Mouse (Mus musculus) CD4-positive, CD25-positive, alpha-beta regulatory T cell, adult 2 months (primary cell): ENCODE measurements around the gene Zfp369.
"Not testable (repeated sequence)": the region's sequence is repeated elsewhere in the genome, so short reads cannot be mapped to it uniquely, and the experiment has no call there.

Source experiments
- DNase-seq: peaks from one replicate; pipeline ENCODE4 v3.0.0-alpha.2; 2012; ENCODE audit warnings: low read depth, low spot score

Gene Zfp369

DNA sequence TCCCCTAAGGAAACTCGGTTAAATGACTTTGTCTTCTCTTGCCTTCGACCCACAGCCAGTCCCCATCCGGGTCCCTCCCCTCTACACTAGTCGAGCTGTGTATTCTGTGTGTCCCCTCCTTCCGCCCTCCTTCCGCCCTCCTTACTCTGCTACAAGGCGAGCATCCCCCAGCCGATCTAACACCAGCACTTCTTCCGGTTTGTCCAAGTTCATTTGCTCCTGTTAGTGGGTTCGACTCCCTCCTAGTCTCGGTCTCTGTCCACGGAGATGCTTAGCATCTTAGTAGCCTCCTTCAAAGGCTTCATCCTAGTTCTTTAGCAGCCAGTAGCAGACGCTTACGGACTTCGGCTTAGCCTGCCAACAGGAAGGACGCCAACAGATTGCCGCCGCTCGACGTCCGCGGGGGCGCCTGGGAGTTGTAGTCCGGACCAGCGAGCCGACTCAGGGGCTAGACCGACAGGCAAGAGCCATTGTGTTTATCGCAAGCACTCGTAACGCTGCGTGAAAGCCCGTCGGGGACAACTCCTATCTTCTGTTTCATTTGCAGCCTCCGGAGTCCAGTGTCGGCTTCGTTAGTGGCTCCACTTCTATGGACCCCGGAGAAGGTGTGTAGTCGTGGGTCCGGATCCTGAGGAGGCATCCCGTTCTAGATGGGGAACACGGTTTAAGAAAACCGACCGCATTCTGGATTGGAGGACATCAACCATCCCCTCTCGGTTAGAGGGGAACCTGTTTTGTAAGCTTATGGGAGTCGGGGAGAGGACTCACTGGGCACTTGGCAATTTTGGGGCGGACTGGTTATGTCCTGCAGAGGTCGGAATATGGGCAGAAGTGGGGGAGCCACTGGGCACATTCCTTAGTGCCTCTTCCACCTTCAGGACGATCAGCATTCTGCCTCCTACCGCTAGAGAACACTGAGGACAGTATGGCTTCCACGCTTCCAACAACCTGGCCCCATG, at the start of gene Zfp369:
TSS of gene Zfp369 (plus strand) at position 432 of the 959 bp plus-strand sequence.
- DNase-seq = peak; percentile 95

DNA sequence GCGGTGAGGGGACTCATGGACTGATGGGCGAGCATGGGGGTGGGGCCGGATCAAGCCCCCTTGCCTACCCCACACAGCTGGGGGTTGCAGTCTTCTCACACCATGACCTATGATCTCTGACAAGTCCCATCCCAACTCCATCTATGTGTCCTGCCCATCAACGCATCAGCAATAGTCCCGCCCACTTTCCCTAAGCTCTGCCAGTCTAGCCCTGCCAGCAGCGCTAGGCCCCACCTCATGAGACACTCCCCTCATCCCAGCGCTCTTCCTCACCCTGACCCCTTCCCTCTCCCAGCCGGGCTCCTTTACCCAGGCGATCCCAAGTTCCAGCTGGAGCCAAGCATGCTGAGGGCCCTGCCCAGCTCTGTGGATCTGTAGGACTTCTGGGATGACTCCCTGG, 41.4 kb upstream of the Zfp369 start:
- DNase-seq = no peak

DNA sequence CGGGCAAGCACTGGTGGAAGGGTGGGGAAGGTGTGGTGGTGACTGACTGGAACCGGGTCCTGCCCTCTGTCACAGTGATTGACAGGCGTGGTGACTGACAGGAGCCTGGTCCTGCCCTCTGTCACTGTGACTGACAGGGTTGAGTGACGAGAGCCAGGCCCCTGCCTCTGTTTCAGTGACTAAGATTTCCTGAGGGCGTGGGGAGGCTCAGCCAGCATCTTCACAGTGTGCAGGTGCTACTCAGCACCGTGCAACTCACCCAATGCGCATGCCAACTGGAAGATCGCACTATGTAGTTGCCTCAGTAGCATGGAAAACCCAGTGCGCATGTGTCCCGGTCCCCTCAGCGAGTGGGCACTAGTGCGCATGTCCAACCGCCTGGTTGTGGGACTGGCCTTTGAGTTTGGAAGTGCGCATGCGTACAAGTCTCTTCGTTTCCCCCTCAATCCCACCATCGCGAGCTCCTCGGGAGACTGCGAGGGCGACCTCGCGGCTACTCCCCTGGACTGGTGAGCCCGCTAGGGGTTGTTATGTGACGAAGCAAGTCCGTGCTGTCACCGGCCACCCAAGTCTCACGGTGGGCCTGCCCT, 38.0 kb upstream of the Zfp369 start:
- DNase-seq = peak; percentile 99

DNA sequence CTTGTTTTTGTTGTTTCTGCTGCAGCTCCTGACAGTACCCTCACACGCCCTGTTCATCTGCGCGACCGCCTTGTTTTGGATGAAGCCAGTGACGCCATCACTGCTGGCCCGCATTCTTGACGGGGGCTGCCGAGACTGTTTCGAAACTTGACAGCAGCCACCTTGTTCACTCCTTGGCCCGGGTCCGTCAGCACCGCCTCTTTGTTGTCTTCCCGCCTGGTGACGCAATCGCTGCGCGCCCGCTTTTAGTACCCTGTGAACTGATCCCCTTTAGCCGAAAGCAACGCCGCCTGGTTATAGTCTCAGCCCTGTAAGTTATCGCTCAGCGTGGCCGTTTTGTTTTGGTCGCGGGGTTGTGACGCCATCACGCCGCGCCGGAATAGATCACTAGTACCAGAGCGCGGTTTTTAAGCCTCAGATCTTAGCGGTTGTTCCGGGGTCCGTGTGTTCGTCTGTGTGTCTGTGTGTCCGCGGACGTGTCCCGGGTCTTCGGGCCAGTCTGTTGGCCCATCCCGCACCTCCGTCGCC, 37.5 kb upstream of the Zfp369 start:
- peak; percentile 94 for DNase-seq

DNA sequence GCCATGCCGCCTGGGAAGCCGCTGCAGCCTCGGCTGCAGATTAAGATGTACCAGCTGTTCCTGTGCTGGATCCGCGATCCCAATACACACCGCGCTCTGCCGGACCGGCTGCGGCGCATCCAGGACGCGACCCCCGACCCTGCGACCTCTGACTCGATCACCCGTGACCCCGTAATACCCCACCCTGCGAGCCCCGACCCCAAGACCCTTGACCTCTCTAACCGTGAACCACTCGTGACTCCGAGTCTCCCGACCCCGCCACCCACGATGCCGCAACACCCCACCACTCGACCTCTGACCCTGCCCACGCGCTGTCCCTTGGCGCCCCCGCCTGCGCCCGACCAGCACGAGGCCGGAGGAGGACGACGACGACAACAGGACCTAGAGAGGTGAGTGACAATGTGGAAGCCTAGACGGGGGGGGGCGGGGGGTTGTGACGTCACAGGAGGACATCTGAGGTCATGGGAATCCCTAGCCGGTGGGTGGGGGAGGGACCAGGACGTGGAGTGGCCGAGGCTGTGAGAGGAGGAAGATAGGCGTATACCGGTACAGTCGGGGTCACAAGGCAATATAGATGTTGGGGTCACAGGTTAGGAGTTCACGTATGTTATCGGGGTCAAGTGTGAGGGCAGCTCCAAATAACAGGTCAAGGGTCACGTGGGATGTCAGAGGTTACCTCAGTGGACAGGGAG, 36.8 kb upstream of the Zfp369 start:
- DNase-seq = peak; percentile 75

DNA sequence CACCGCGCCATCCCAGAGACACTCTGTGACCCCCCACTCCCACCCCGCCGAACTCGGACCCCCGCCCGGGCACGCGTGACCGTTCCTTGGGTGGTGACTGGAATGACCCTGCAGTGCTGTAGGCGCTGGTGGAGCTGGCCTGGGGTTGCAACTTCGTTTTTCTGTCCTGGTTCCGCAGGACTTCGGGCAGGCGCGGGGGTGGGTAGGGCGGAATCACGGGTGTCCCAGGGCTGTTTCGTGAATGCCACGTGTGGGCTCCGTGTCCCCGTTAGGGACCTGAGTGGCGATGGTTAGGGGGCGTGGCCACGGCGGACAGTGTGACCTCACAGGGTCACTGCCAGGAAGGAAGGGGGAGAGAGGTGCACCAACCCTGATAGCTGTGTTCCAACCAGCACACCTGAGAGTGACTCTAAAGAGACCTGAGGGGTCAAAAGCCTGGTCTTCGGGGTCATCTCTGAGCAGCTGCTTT, 36.3 kb upstream of the Zfp369 start:
- peak; percentile 31 for DNase-seq

DNA sequence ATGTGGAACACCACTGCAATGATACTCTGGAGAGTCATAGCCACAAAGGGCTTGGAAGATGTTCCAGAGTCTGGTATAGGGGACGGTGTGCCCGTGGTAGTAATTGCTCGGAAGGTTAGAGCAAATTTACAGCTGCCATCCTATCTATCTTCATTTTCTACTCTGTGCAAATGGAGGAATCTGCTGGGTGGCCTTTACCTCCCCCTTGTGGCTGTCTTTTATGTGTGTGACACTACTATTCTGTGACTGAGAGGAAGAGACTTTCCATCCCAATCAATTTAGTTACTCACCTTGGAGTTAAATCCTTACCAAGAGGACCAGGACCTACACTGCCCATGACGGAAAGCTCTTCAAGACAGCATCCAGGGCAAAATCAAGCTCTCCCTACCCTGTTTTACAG, 35.3 kb upstream of the Zfp369 start:
- DNase-seq = peak; percentile 68

DNA sequence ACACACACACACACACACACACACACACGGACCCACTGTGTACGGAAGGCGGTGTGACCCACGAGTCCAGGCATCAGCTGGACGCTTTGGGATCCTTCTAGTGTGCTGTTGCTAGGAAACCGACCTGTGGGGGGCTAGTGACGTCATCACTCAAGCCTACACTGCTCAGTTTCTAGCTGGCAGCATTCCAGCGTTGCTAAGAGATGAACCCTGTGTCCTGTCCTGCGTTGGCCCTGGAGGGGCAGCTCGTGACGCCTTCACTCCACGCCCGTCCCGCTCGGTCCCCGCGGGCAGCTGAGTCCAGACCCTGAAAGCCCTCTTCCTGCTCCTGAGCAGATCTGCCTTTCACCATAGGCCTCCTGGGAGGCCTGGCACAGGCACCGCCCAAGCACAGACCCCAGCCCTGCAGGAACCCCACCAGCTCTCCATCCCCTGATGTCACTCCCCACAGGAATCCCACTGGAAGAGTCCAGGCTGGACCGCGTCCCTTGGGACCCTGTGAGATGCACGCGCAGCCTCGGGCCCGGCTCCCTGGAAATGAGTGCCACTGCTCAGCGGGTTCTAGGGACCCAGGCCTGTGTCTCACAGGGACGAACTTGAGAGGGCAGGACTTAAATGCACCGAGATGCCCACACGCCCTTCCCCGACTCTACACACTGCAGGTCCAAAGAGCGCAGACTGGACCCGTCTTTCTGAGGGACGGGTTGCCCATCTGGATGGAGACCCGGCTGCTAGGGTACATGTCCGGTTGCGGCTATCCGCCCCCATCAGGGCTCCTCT, 20.2 kb upstream of the Zfp369 start:
- DNase-seq = no peak

DNA sequence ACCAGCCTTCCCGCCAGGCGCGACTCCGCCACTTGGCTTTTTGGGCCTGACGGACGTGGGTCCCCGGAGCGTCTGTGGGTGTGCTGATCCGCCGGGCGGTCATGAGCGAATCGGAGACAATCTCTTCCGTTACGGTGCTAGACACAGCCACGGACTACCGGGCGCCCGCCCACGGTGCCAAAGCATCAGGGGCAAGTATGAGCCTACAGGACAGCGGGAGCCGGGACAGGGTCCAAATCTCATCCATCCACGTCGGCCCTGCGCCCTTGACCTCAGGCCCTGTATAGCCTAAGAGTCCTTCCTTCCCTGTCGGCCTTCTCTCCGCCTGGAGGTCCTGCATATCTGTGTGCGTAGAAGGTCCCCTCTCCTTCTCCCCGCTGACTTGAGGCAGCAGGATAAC, 19.4 kb upstream of the Zfp369 start, which contains the start of gene Gm10775:
TSS of gene Gm10775 (plus strand) at position 301 of the 400 bp plus-strand sequence.
- DNase-seq = no peak

DNA sequence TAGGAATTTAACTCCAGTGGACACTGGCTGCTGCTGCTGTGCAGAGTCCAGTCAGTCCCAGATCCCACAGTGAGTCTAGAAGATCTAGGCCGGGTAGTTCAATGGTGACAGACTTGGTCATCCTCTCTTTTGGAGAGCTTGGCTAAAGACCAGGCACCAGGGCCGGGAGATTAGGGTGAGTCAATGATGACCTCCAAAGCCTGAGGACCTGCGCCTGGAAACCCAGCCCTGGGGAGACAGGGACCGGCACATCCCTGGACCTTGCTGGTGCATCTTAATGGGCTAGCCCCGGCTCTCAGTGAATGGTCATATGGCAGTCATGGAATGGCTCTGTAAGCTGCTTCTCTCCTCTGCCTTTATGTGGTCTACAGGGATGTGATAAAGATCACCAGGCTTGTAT, 16.5 kb upstream of the Zfp369 start:
- no peak for DNase-seq

DNA sequence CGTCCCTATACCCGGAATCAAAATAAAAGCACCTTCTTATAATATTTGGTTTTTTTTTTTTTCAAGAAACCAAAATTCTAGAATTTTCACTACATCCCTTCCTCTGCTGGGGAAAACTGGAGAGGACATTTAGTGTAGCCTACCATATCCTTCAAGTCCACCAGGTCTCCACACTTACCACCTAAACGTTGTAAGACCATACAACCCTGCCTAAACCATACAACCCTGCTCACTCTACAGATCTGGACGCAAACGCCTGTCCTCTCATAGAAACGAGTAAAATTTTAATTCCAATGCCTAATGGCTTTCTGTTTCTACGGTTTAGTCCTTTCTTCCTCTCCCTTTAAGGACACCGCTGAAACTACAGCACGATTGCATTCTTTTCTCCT, 626 bp upstream of the Zfp369 start:
- DNase-seq = no peak

DNA sequence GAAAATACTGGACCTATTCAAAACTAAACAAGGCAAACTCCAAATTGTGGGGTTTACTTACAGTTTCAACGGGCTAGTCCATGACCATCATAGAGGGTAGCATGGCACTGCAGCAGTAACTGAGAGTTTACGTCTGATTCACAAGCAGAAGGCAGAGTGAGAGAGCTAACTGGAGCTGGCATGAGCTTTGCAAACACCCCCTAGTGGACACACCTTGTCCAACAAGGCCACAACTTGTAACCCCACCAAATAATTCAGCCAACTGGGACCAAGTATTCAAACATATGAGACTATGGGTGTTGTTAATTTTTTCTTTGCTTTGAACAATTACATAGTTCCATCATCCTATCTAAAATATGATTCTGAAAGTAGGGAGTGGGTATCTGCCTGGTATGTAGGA, 8.2 kb downstream of the Zfp369 start:
- DNase-seq = peak; percentile 33

DNA sequence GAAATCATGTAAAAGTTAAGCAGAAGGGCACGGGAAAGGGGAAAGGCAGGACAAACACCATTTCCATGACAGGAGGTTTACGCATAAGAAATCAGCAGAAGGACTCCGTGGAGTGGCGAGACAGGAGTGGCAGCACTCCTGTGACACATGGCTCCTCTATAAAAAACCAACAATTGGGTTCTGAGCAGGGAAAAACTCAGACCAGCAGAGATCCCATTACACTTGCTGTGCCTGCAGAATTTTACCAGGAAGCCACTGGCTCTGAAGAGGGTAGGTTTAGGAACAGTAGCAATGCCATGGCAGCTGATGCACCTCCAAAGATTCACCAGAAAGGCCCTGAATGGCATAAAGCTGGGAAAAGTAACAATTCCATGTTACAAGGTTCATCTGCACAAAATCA, 17.7 kb downstream of the Zfp369 start:
- DNase-seq = no peak

DNA sequence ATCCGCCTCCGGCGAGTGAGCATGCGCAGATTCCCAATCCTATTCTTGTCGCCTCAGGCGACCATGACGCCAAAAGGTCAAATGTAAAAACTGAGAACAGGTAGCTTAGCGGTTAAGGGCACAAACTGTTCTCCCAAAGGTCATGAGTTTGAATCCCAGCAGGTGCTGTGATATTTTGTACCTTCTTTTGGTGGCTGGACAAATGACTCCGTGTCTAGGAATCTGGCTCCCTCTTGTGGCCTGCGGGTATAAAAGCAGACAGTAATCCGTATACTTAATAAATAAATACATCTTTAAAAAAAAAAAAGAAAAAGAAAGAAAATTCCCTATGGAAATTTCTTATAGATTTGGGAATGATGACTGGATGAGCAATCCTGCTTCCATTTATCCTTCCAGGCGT, 32.2 kb downstream of the Zfp369 start:
- DNase-seq = peak; percentile 66

DNA sequence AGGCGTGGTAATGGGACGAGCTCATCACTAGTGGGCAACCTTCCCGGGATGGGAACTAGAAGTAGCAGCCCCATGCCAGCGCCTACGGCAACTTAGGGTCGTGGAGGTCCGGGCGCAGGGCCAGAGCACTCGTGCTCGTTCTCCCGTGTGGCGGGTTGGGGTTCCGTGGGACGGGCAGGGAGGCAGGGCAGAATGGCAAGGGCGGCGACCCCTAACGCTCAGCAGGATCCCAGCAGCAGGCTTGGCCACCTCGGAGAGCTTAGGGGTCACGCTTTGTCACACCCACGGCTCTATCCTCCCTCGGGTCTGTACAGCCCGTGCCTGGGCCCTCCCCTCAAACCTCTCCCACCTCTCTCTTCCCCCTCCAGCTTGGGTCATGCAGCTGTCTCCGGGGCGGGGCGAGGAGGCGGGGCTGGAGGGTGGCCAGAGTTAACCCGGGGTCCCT, 32.7 kb downstream of the Zfp369 start:
- DNase-seq = no peak

DNA sequence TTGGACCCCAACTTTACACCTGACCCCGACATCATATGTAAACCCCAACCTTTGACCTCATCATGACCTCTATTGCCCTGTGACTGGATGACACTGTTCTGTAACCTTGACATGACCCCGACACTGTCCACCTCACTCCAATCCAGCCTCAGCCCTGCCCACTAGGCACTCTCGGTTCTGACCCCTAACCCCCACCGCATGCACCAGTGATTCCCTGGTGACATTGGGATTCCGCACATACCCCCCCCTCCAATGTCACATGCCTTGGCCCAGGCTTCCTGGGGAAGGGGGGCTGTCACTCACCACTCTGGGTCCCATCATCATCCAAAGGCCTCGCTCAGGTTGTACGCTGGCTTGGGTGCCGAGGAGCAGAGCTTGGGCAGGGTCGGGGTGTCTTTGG, 33.2 kb downstream of the Zfp369 start:
- DNase-seq = no peak

DNA sequence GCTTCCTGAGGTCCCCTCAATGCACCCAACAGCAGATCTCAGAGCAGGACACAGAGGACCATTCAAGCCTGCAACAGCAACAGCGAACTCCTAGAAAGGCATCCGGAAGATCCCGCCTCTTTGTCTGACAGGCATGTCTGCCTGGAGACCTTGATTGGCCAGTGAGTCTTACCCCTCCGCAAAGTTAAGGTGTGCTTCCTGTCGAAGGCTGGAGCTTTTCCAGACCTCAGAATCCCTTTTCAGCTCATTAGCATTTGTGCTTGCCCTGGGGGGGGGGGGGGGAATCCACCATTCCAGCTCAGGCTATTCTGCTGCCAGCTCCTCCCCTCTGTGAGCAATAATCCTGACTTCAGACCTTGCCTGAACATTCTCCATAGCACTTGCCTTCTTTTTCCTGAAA, 69.9 kb downstream of the Zfp369 start:
- DNase-seq = not testable (repeated sequence)

DNA sequence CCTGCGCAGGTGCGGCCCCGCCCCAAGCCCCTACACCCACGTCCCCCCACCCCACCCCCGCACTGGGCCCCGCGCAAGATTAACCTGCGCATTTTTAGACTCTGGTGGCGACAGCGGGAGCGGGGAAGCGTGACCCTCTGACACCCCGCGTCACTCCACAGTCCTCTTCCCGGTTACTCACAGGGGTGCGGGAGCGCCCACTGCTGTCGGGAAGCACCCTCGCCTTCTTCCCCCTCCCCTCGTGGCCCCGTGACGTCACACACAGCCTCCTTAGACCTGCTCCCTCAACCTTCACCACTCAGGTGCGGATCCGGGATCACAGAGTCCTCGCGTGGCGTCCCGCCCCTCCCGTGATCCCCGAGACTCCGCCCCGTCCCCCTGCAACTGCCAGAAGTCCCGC, 73.2 kb downstream of the Zfp369 start:
- DNase-seq = not testable (repeated sequence)
